Mouse (Mus musculus) embryonic fibroblast, embryonic 13.5 days (primary cell): ENCODE measurements around the gene Acox1.

Experiments used
- CTCF ChIP-seq: IDR thresholded peaks from 2 replicates; pipeline ENCODE4 v1.5.1; 2011; ENCODE audit warnings: mild to moderate bottlenecking, control low read depth, low read length, moderate library complexity, borderline replicate concordance; ENCODE audit not compliant: insufficient read depth
- POLR2A ChIP-seq: IDR thresholded peaks from 2 replicates; pipeline ENCODE4 v1.6.1; 2011; ENCODE audit warnings: low read depth, mild to moderate bottlenecking, control low read depth, low read length, moderate library complexity

DNA sequence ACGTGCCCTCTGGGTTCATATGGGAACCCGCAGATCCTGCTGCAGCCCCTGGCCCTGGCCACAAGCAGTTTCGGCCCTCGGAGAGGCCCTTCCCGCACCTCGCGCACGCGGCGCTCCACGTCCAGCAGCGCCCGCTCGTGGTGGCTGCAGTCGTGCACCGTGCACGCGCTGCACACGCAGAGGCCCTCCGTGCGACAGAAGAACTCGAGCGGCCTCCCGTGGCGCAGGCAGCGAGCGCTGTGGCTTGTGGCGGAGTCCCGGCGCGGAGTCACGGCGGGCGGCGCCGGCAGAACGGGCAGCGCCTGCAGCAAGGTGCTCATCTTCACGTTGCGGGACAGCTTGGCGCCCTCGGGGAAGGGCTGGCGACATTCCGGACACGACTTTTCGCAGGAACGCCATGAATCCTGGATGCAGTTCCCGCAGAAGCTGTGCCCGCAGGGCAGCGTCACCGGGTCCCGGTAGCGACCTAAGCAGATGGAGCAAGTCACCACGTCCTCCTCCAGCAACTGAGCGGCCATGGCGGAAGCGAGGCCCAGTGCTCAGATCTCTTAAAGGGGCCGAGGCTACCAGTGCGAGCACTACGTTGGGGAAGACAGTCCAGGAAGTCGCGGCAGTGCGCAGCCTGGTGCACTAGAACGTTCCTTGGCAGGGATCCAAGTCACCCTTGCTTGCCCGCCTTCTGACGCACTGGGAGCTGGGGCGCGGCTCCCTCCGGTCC, 68.2 kb downstream of the Acox1 start, which contains the start of gene Trim65:
- TF ChIP-seq POLR2A (peak; percentile 71), CTCF (peak; percentile 97)
